Mouse (Mus musculus): ENCODE data around the gene Gbp3. TPM values are rescaled to one million over a fixed set of nuclear protein-coding genes. Genes with fewer than 3 reads are reported as not detected.

Gene Gbp3
- 5.6 and 6.0 TPM in 2 replicates for polyA plus RNA-seq (2015; fragmentation: Nextera tagmentation; extraction: Ambion mirVana)

GRCm38 (mm10) chr3:142559632-142560228 is at the start of gene Gbp3:
TSS of gene Gbp3 (plus strand) at chr3:142560026.

GRCm38 (mm10) chr3:142530087-142530953 is 29.5 kb upstream of the Gbp3 start, which contains the start of gene Gbp7:
TSS of gene Gbp7 (plus strand) at chr3:142530342.

GRCm38 (mm10) chr3:142594547-142594946 is 34.7 kb downstream of the Gbp3 start, which contains the start of gene Gbp2b:
TSS of gene Gbp2b (plus strand) at chr3:142594847.

GRCm38 (mm10) chr3:142620111-142620955 is 60.5 kb downstream of the Gbp3 start, which contains the start of gene Gbp2:
TSS of gene Gbp2 (plus strand) at chr3:142620602.

Other genes with a start within 250 kb of the Gbp3 start
- 51.2 and 74.0 TPM in 2 replicates for gene Pdlim5, start 164.3 kb upstream of the Gbp3 start, polyA plus RNA-seq (2015; fragmentation: Nextera tagmentation; extraction: Ambion mirVana)
- gene Gbp5, start 66.0 kb upstream of the Gbp3 start, polyA plus RNA-seq (2015; fragmentation: Nextera tagmentation; extraction: Ambion mirVana): 0.68 and 1.1 TPM in 2 replicates
- gene Gbp7, start 29.7 kb upstream of the Gbp3 start, polyA plus RNA-seq (2015; fragmentation: Nextera tagmentation; extraction: Ambion mirVana): 5.8 and 5.9 TPM in 2 replicates
- not detected in 2 replicates for gene Gbp2b, start 34.8 kb downstream of the Gbp3 start, polyA plus RNA-seq (2015; fragmentation: Nextera tagmentation; extraction: Ambion mirVana)
- gene Gbp2, start 60.6 kb downstream of the Gbp3 start, polyA plus RNA-seq (2015; fragmentation: Nextera tagmentation; extraction: Ambion mirVana): 15.7 and 21.1 TPM in 2 replicates
- gene Kyat3, start 141.0 kb downstream of the Gbp3 start, polyA plus RNA-seq (2015; fragmentation: Nextera tagmentation; extraction: Ambion mirVana): 5.9 and 7.6 TPM in 2 replicates
- gene Gtf2b, start 205.0 kb downstream of the Gbp3 start, polyA plus RNA-seq (2015; fragmentation: Nextera tagmentation; extraction: Ambion mirVana): 50.4 and 53.3 TPM in 2 replicates